Mouse (Mus musculus) right cerebral cortex, postnatal 25 days (tissue): ENCODE data around the gene Snorc.

Source experiments
- DNase-seq: peaks from one replicate; pipeline ENCODE4 v3.0.0; 2022

The Snorc gene

DNA sequence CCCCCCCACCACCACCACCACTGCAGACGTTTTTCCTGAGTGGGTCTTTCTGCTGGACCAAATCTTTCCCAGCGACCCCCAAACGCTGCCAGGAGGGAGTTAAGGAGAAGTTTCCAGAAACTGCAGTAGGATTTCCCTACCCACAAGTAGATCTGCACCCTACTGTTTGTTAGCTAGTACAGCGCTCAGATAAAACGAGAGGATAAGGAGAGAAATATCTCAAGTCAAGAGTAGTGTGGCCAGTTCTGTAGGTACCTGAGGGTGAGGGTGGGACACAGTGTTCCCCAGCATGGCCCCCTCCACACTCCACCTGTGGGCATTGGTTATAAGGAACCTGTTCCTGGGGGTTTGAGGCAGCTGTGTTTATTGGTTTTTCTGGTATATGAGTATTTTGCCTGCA is 40.8 kb downstream of the Snorc start:
- no peak for DNase-seq

DNA sequence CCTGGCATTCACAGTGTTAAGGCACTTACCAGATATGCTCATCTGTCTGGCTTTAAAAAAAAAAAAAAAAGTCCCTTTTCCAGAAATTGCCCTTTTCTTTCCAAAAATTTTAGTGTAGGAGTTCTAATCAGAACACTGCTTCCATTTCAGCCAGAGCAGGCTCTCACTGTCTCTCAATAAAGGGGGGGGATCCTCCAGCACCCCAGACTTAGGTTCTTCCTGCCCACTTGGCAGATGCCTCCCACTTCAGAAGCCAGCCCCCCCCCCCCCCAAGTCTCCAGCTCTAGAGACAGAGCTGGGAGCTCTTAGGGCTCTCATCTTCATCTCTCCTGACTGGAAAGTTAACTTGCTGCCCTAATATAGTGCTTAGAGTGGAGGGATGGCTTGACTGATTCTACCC is 50.4 kb downstream of the Snorc start:
- no peak for DNase-seq

DNA sequence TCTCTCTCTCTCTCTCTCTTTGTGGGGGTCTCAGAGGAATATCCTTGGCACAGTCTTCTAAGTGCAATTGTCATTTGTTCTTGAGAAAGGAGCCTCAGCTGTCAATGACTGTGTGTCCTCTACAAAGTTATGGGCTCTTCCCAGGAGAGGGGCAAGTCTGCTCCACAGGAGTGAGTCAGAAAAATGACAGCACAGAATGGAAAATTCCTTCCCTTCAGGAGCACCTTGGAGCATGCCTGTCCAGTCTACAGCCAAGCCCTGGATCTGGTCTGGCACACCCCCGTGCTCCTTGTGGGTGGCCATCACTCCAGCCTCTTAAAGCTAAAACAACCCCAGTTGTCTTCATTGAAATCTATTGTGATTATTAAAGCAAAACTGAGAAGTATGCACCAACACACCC is 51.5 kb downstream of the Snorc start:
- DNase-seq: no peak

DNA sequence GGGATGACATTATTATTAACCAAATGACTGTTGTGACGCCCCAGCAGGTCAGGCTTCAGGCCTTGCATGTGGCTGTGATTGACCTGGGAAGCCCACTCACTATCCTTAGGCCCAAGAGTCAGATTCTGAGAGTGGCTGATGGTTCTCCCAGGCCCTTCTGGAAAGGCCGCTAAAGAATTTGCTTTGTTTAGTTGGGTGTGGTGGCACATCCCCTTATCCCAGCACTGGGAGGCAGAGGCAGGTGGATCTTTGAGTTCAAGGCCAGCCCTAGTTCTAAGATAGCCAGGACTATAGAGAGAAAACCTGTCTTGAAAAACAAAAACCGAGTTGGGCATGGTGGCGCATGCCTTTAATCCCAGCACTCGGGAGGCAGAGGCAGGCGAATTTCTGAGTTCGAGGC is 55.0 kb downstream of the Snorc start:
- no peak for DNase-seq
